ENCODE assay signal across 13 mouse cellular contexts in the genomic region with DNA sequence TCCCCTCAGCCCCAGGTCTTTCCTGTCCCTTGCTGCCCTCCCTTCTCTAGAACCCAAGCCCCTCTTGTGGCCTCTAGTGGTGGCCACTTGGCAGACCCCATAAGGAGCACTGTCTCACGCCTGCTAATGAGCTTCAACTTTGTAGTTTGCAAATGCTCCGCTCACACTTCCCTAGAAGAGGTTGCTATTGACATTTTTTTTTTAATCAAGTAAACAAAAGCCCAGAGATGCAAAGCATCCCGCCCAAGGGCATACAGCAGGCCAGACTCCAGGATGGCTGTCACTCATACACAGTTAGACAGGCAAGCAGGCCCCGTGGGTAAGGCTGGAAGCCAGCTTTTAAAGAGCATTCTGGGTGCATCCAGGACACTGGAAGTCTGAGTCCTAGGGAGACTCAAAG. TPM values are rescaled to one million over a fixed set of nuclear protein-coding genes. Genes with fewer than 3 reads are reported as not detected.
A peak's percentile ranks its signal among the peaks of the same experiment; 100 is the strongest.
DNase-seq lines count a peak whose midpoint lies in the region; ATAC-seq lines count a peak whose summit lies in the region.
"Had no signal": no experiment of that assay in that cellular context is flagged by ENCODE, and none has a peak within 500 bp of the region (broad histone marks: within the 10 kb centered on the region; RNA-seq: fewer than 3 reads in every experiment).

No protein-coding gene starts in this region.

- 4% methylated on average over 4 of the region's 4 CpGs for WGBS in hindbrain, embryonic 10.5 days
- WGBS in midbrain, embryonic 14.5 days, result 4% methylated on average over 4 of the region's 4 CpGs

- DNase-seq in embryo, embryonic 9.5 days (ENCODE audit: extremely low spot score), result peak; percentile 19
- no peak for DNase-seq in embryo, embryonic 10.5 days (ENCODE audit: low spot score)
- peak; percentile 66 for DNase-seq in MN1 (ENCODE audit: low spot score)
- DNase-seq in hindbrain, embryonic 10.5 days (ENCODE audit: low spot score), result peak; percentile 34
- DNase-seq in midbrain, embryonic 14.5 days, result peak; percentile 56
- DNase-seq in urinary bladder, adult 2 months (ENCODE audit: low spot score), result no peak
- no peak for DNase-seq in layer of hippocampus, postnatal 10 days (ENCODE audit: low spot score in 2 of 2)

- peak overlapping the region; percentile 46 for H3K4me3 ChIP-seq in hindbrain, embryonic 10.5 days
- no peak overlapping the region for H3K4me3 ChIP-seq in midbrain, embryonic 14.5 days (replicated peaks; ENCODE audit: low read depth, low read length)
- H3K4me3 ChIP-seq: heart, adult 2 months had no signal

- H3K4me2 ChIP-seq in midbrain, embryonic 14.5 days (ENCODE audit: low read length), result peak overlapping the region; percentile 51

- peaks cover 79% of the 10 kb centered on the region for H3K4me1 ChIP-seq in hindbrain, embryonic 10.5 days (replicated peaks)
- H3K4me1 ChIP-seq in midbrain, embryonic 14.5 days (ENCODE audit: control insufficient read depth, insufficient read depth, low read length), result peaks cover 35% of the 10 kb centered on the region

- peak; percentile 10; the same call in 1 of the 2 replicates for ATAC-seq in midbrain, embryonic 14.5 days (ENCODE audit: low FRiP score, low TSS enrichment)
- no peak for ATAC-seq in megakaryocyte, adult 5-6 weeks (ENCODE audit: poor library complexity, severe bottlenecking)

- no peak overlapping the region; the same call in 1 of the 2 replicates for H3K9ac ChIP-seq in midbrain, embryonic 14.5 days (replicated peaks; ENCODE audit: low read length)

- peak overlapping the region; percentile 87 for H3K27ac ChIP-seq in hindbrain, embryonic 10.5 days
- peak overlapping the region; percentile 90 for H3K27ac ChIP-seq in midbrain, embryonic 14.5 days (replicated peaks; ENCODE audit: low read depth, low read length)
- H3K27ac ChIP-seq: heart, adult 2 months had no signal

- no peaks in the 10 kb centered on the region for H3K9me3 ChIP-seq in hindbrain, embryonic 10.5 days
- H3K9me3 ChIP-seq in midbrain, embryonic 14.5 days (ENCODE audit: control insufficient read depth, low read length), result no peaks in the 10 kb centered on the region

- H3K27me3 ChIP-seq in hindbrain, embryonic 10.5 days (ENCODE audit: insufficient read depth, poor library complexity, severe bottlenecking), result peaks cover 71% of the 10 kb centered on the region
- H3K27me3 ChIP-seq in midbrain, embryonic 14.5 days (ENCODE audit: control insufficient read depth, insufficient read depth, low read length), result peaks cover 5% of the 10 kb centered on the region

- no peaks in the 10 kb centered on the region for H3K36me3 ChIP-seq in hindbrain, embryonic 10.5 days
- H3K36me3 ChIP-seq in midbrain, embryonic 14.5 days (ENCODE audit: control insufficient read depth, insufficient read depth, low read length), result no peaks in the 10 kb centered on the region

RNA-seq across cellular contexts. Expression of gene Fam92b, which starts 0.7 kb away (rescaled TPM):
- polyA plus RNA-seq in hindbrain, embryonic 10.5 days (2016; fragmentation: Nextera tagmentation; extraction: Ambion mirVana), result 0.95 and 4.1 TPM in 2 replicates
- polyA plus RNA-seq in midbrain, embryonic 14.5 days (2014; fragmentation: Nextera tagmentation; extraction: Ambion mirVana), result 0.92 and 1.8 TPM in 2 replicates
- not detected in 2 replicates for polyA plus RNA-seq in urinary bladder, adult 2 months (2012; rRNA removed)
- total RNA-seq in megakaryocyte, adult 5-6 weeks (2015), result not detected in 2 replicates
- total RNA-seq in megakaryocyte, adult 5-6 weeks (2017), result not detected in 2 replicates
- total RNA-seq in layer of hippocampus, postnatal 10 days (2021), result not detected
- total RNA-seq: heart, adult 2 months; left cerebral cortex, postnatal 4 days; MEL; neutrophil, adult 5-6 weeks had no signal
- polyA plus RNA-seq: spleen, adult 2 months had no signal

RNA-seq across cellular contexts. Expression of gene Gse1, which starts 51.7 kb away (rescaled TPM):
- 14.3 and 22.9 TPM in 2 replicates for polyA plus RNA-seq in hindbrain, embryonic 10.5 days (2016; fragmentation: Nextera tagmentation; extraction: Ambion mirVana)
- polyA plus RNA-seq in midbrain, embryonic 14.5 days (2014; fragmentation: Nextera tagmentation; extraction: Ambion mirVana), result 28.6 and 29.0 TPM in 2 replicates
- polyA plus RNA-seq in urinary bladder, adult 2 months (2012; rRNA removed), result 27.5 and 30.2 TPM in 2 replicates
- total RNA-seq in megakaryocyte, adult 5-6 weeks (2015), result 17.1 and 18.3 TPM in 2 replicates
- 6.1 and 11.4 TPM in 2 replicates for total RNA-seq in megakaryocyte, adult 5-6 weeks (2017)
- total RNA-seq in layer of hippocampus, postnatal 10 days (2021), result 10 to 100 TPM; 65.0 to 79.3 TPM

Comparison
In these comparisons a context has a peak if more than half of its experiments do, and no peak if none do; other contexts are left out.
1. DNase-seq: peak in embryo, embryonic 9.5 days (single experiment), MN1 (single experiment), hindbrain, embryonic 10.5 days (single experiment) and midbrain, embryonic 14.5 days (single experiment); none in embryo, embryonic 10.5 days (single experiment), urinary bladder, adult 2 months (single experiment) and layer of hippocampus, postnatal 10 days (0 of 2).